19 mouse cellular contexts compared by ENCODE assay signal in the genomic region with DNA sequence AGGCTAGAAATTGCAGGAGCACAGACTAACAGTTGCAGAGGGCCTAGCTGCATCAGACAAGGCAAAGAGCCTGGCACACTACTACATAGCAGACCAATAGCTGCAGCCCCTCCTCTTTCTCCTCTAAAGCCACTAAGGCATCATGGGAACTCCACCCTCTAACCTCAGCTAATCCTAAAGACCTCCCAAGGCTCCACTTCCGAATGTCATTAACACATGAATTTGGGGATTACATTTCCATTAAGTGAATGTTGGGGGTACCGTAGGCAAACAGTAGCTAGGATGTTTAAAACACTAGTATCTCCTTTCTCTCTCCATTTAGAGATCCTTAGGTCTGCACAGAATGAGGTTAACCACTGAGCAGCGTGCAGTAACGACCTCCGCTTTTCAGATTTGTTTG.
DNase-seq lines count a peak whose midpoint lies in the region; ATAC-seq and TF ChIP-seq lines count a peak whose summit lies in the region.
"Had no signal": no experiment of that assay in that cellular context is flagged by ENCODE, and none has a peak within 500 bp of the region (broad histone marks: within the 10 kb centered on the region; RNA-seq: fewer than 3 reads in every experiment).

No protein-coding gene starts in this region.

- H3K36me3 ChIP-seq in forebrain, embryonic 10.5 days (replicated peaks): no peaks in the 10 kb centered on the region
- no peaks in the 10 kb centered on the region for H3K36me3 ChIP-seq in forebrain, embryonic 14.5 days (ENCODE audit: control insufficient read depth, insufficient read depth, low read length)
- peaks cover 8% of the 10 kb centered on the region; the same call in 1 of the 2 replicates for H3K36me3 ChIP-seq in midbrain, embryonic 10.5 days
- no peaks in the 10 kb centered on the region for H3K36me3 ChIP-seq in midbrain, postnatal 0 days (ENCODE audit: insufficient read depth, low read length)
- H3K36me3 ChIP-seq in E14TG2a.4 (ENCODE audit: insufficient read depth, low read length) (no peaks in the 10 kb centered on the region), ES-E14 (ENCODE audit: control insufficient read depth, insufficient read depth, low read length, poor library complexity, severe bottlenecking) (no peaks in the 10 kb centered on the region)
- no peaks in the 10 kb centered on the region for H3K36me3 ChIP-seq in liver, embryonic 12.5 days
- H3K36me3 ChIP-seq: embryonic facial prominence, embryonic 12.5 days; heart, embryonic 12.5 days had no signal

- no peak for DNase-seq in forebrain, embryonic 10.5 days (ENCODE audit: extremely low spot score, low spot score)
- no peak for DNase-seq in forebrain, embryonic 14.5 days (ENCODE audit: low spot score)
- no peak for DNase-seq in midbrain, embryonic 10.5 days (ENCODE audit: low spot score)
- no peak for DNase-seq in midbrain, postnatal 0 days (ENCODE audit: low spot score)
- DNase-seq in ES-E14 (ENCODE audit: low read depth, low spot score): no peak
- no peak for DNase-seq in left cerebral cortex, postnatal 4 days
- DNase-seq: adrenal gland, adult 8-10 months; adrenal gland, postnatal 36 days; cerebellum, adult 2 months; embryo, embryonic 11 days; gastrocnemius, adult 2 months; gastrocnemius, postnatal 25 days; heart, postnatal 36 days; kidney, adult 11 months had no signal

- in situ Hi-C loops in ES-E14 (cut with MboI; ENCODE audit: low sequenced_read_pairs in 2 of 2, unreplicated experiment in 2 of 2): no loop called here

- H3K4me3 ChIP-seq in forebrain, embryonic 10.5 days: no peak overlapping the region
- no peak overlapping the region for H3K4me3 ChIP-seq in forebrain, embryonic 14.5 days (ENCODE audit: low read depth, low read length)
- no peak overlapping the region for H3K4me3 ChIP-seq in midbrain, embryonic 10.5 days
- no peak overlapping the region for H3K4me3 ChIP-seq in midbrain, postnatal 0 days (ENCODE audit: low read depth, low read length)
- peak overlapping the region; percentile 46 for H3K4me3 ChIP-seq in E14TG2a.4 (replicated peaks; ENCODE audit: low read length)
- 0 out of 4 replicates have a peak overlapping the region, but pooled peaks have one; percentile 0 to 14 for H3K4me3 ChIP-seq in ES-E14 (ENCODE audit: insufficient read depth in 1 of 2, low read depth in 1 of 2, low read length in 2 of 2, poor library complexity in 1 of 2, severe bottlenecking in 1 of 2)
- no peak overlapping the region for H3K4me3 ChIP-seq in liver, embryonic 12.5 days
- H3K4me3 ChIP-seq: embryonic facial prominence, embryonic 12.5 days; gastrocnemius, adult 2 months; heart, embryonic 12.5 days had no signal

- intact Hi-C loops in left cerebral cortex, postnatal 4 days (cut with DNase I): no loop called here

- H3K9ac ChIP-seq in forebrain, embryonic 14.5 days (ENCODE audit: low read length): no peak overlapping the region
- no peak overlapping the region for H3K9ac ChIP-seq in midbrain, postnatal 0 days (replicated peaks; ENCODE audit: low read length, poor library complexity, severe bottlenecking)
- no peak overlapping the region for H3K9ac ChIP-seq in ES-E14 (ENCODE audit: insufficient read depth, low read depth, low read length, poor library complexity, severe bottlenecking)
- no peak overlapping the region for H3K9ac ChIP-seq in liver, embryonic 12.5 days
- H3K9ac ChIP-seq: embryonic facial prominence, embryonic 12.5 days; heart, embryonic 12.5 days had no signal

- no peaks in the 10 kb centered on the region for H3K9me3 ChIP-seq in forebrain, embryonic 10.5 days
- H3K9me3 ChIP-seq in forebrain, embryonic 14.5 days (replicated peaks; ENCODE audit: control insufficient read depth, low read length): no peaks in the 10 kb centered on the region
- H3K9me3 ChIP-seq in midbrain, embryonic 10.5 days (replicated peaks): no peaks in the 10 kb centered on the region
- H3K9me3 ChIP-seq in midbrain, postnatal 0 days (ENCODE audit: low read length): no peaks in the 10 kb centered on the region
- H3K9me3 ChIP-seq in E14TG2a.4 (ENCODE audit: low read length) (no peaks in the 10 kb centered on the region), ES-E14 (ENCODE audit: control insufficient read depth, insufficient read depth, low read depth, low read length) (no peaks in the 10 kb centered on the region)
- H3K9me3 ChIP-seq in liver, embryonic 12.5 days (replicated peaks): no peaks in the 10 kb centered on the region
- H3K9me3 ChIP-seq: embryonic facial prominence, embryonic 12.5 days; heart, embryonic 12.5 days had no signal

- peak overlapping the region; percentile 69; the same call in 1 of the 2 replicates for H3K27ac ChIP-seq in forebrain, embryonic 10.5 days
- no peak overlapping the region; the same call in 1 of the 2 replicates for H3K27ac ChIP-seq in forebrain, embryonic 14.5 days (ENCODE audit: low read depth, low read length)
- H3K27ac ChIP-seq in midbrain, embryonic 10.5 days (replicated peaks): peak overlapping the region; percentile 91
- no peak overlapping the region for H3K27ac ChIP-seq in midbrain, postnatal 0 days (ENCODE audit: low read depth, low read length)
- H3K27ac ChIP-seq in ES-E14 (ENCODE audit: insufficient read depth, low read depth, low read length, poor library complexity, severe bottlenecking): peak overlapping the region; percentile 70; the same call in 1 of the 2 replicates
- H3K27ac ChIP-seq in liver, embryonic 12.5 days: no peak overlapping the region
- H3K27ac ChIP-seq: embryonic facial prominence, embryonic 12.5 days; gastrocnemius, adult 2 months; hindbrain, postnatal 0 days had no signal

- TF ChIP-seq CTCF in midbrain, postnatal 0 days (IDR thresholded peaks at IDR 0.05): no peak
- no peak for TF ChIP-seq CTCF in E14TG2a.4 (conservative IDR thresholded peaks at IDR 0.05; ENCODE audit: low read length)

- ATAC-seq in forebrain, embryonic 14.5 days: no peak
- ATAC-seq in midbrain, postnatal 0 days (ENCODE audit: low FRiP score): no peak
- ATAC-seq in liver, embryonic 12.5 days: no peak
- ATAC-seq: hindbrain, postnatal 0 days had no signal

- peaks cover 7% of the 10 kb centered on the region; the same call in 1 of the 2 replicates for H3K27me3 ChIP-seq in forebrain, embryonic 10.5 days (ENCODE audit: poor library complexity, severe bottlenecking)
- H3K27me3 ChIP-seq in forebrain, embryonic 14.5 days (replicated peaks; ENCODE audit: control insufficient read depth, insufficient read depth, low read length): no peaks in the 10 kb centered on the region
- H3K27me3 ChIP-seq in midbrain, embryonic 10.5 days (ENCODE audit: low read depth, poor library complexity, severe bottlenecking): peaks cover 16% of the 10 kb centered on the region; the same call in 1 of the 2 replicates
- no peaks in the 10 kb centered on the region for H3K27me3 ChIP-seq in midbrain, postnatal 0 days (ENCODE audit: insufficient read depth, low read length)
- H3K27me3 ChIP-seq in E14TG2a.4 (ENCODE audit: insufficient read depth, low read length): no peaks in the 10 kb centered on the region
- no peaks in the 10 kb centered on the region for H3K27me3 ChIP-seq in liver, embryonic 12.5 days (replicated peaks)
- H3K27me3 ChIP-seq: embryonic facial prominence, embryonic 12.5 days; heart, embryonic 12.5 days had no signal

- peaks cover 79% of the 10 kb centered on the region for H3K4me1 ChIP-seq in forebrain, embryonic 10.5 days
- peaks cover 55% of the 10 kb centered on the region for H3K4me1 ChIP-seq in forebrain, embryonic 14.5 days (ENCODE audit: control insufficient read depth, insufficient read depth, low read length)
- H3K4me1 ChIP-seq in midbrain, embryonic 10.5 days: peaks cover 85% of the 10 kb centered on the region
- peaks cover 6% of the 10 kb centered on the region for H3K4me1 ChIP-seq in midbrain, postnatal 0 days (ENCODE audit: insufficient read depth, low read length)
- peaks cover 71% of the 10 kb centered on the region for H3K4me1 ChIP-seq in E14TG2a.4 (replicated peaks; ENCODE audit: low read depth, low read length)
- peaks cover 2 to 13% of the 10 kb centered on the region in 2 experiments for H3K4me1 ChIP-seq in ES-E14 (ENCODE audit: control insufficient read depth in 2 of 2, insufficient read depth in 2 of 2, low read length in 2 of 2, poor library complexity in 1 of 2)
- H3K4me1 ChIP-seq in liver, embryonic 12.5 days: no peaks in the 10 kb centered on the region; the same call in 1 of the 2 replicates

- H3K4me2 ChIP-seq in forebrain, embryonic 14.5 days (ENCODE audit: low read length): no peak overlapping the region
- H3K4me2 ChIP-seq in midbrain, postnatal 0 days (ENCODE audit: low read depth, low read length, poor library complexity, severe bottlenecking): no peak overlapping the region
- no peak overlapping the region for H3K4me2 ChIP-seq in liver, embryonic 12.5 days
- H3K4me2 ChIP-seq: embryonic facial prominence, embryonic 12.5 days; heart, embryonic 12.5 days had no signal

- 29% methylated on average over 5 of the region's 5 CpGs for WGBS in forebrain, embryonic 10.5 days
- 36% methylated on average over 5 of the region's 5 CpGs for WGBS in forebrain, embryonic 14.5 days
- 21% methylated on average over 5 of the region's 5 CpGs for WGBS in midbrain, embryonic 10.5 days
- 42% methylated on average over 5 of the region's 5 CpGs for WGBS in midbrain, postnatal 0 days
- 61% methylated on average over 5 of the region's 5 CpGs for whole genome bisulfite sequencing in liver, embryonic 12.5 days (ENCODE audit: insufficient replicate concordance)

TF ChIP-seq in ES-E14, 5 proteins besides CTCF, POLR2A, EP300 and RAD21:
- TF ChIP-seq ZNF384 (IDR thresholded peaks at IDR 0.05; ENCODE audit: low read depth, low read length) (no peak), HCFC1 (IDR thresholded peaks at IDR 0.05; ENCODE audit: borderline replicate concordance, insufficient read depth, low read length) (no peak), CHD2 (IDR thresholded peaks at IDR 0.05; ENCODE audit: low read depth, low read length) (no peak), ZC3H11A (IDR thresholded peaks at IDR 0.05; ENCODE audit: borderline replicate concordance, low read depth, low read length) (no peak)

Comparison
In these comparisons a context has a peak if more than half of its experiments do, and no peak if none do; other contexts are left out.
1. H3K27ac ChIP-seq: peak in forebrain, embryonic 10.5 days (single experiment), midbrain, embryonic 10.5 days (single experiment) and ES-E14 (single experiment); none in forebrain, embryonic 14.5 days (single experiment), midbrain, postnatal 0 days (single experiment) and liver, embryonic 12.5 days (single experiment).
2. H3K4me3 ChIP-seq: peak in E14TG2a.4 (single experiment) and ES-E14 (2 of 2); none in forebrain, embryonic 10.5 days (single experiment), forebrain, embryonic 14.5 days (single experiment), midbrain, embryonic 10.5 days (single experiment), midbrain, postnatal 0 days (single experiment) and liver, embryonic 12.5 days (single experiment).